Mouse (Mus musculus): ENCODE measurements at regions not wholly inside any gene's neighbourhood (a gene's known extent, or its start where the extent isn't known, plus 50 kb on each side); places are given as distances from the start of the nearest gene placed in this dataset.

DNA sequence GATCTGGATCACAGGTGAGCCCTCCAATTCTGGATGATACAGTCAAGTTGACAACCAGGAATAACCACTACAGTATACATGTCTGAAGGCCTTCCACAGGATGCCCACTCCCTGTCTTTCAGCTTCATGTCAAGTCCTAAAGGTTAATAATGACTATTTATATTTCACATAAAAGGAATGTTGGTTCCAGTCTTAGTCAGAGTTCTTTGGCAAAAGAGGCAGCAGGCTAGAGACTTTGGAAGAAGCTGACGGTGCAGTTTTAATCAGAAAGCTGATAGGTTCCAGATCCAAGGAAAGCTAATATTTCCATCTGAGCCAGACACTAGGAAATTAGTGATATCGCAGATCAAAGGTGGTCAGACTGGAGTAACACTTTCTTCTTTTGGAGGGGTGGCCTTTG, 91.4 kb upstream of the Runx1 start:
- TF ChIP-seq CTCF (IDR thresholded peaks at IDR 0.05) = no peak
- no peak for TF ChIP-seq EP300 (IDR thresholded peaks at IDR 0.05)

All from lung, postnatal 0 days (tissue).